ENCODE assay signal across 8 mouse cellular contexts in genomic region chrX:93831561-93832336, GRCm38 (mm10). TPM values are rescaled to one million over a fixed set of nuclear protein-coding genes. Genes with fewer than 3 reads are reported as not detected.
A peak's percentile ranks its signal among the peaks of the same experiment; 100 is the strongest.
DNase-seq lines count a peak whose midpoint lies in the region; ATAC-seq lines count a peak whose summit lies in the region.

Gene Pdk3 (minus strand): TSS chrX:93832201.

- peak within 1 kb of the TSS; percentile 65 for H3K4me3 ChIP-seq in forebrain, embryonic 10.5 days
- H3K4me3 ChIP-seq in heart, embryonic 15.5 days = peak within 1 kb of the TSS; percentile 66
- H3K4me3 ChIP-seq in liver, embryonic 15.5 days (replicated peaks) = peak within 1 kb of the TSS; percentile 73
- peak within 1 kb of the TSS; percentile 54 for H3K4me3 ChIP-seq in neural tube, embryonic 12.5 days

- H3K9ac ChIP-seq in heart, embryonic 15.5 days = peak within 1 kb of the TSS; percentile 72
- peak within 1 kb of the TSS; percentile 68 for H3K9ac ChIP-seq in liver, embryonic 15.5 days
- peak within 1 kb of the TSS; percentile 65 for H3K9ac ChIP-seq in neural tube, embryonic 12.5 days

- peak; percentile 91 for ATAC-seq in heart, embryonic 15.5 days (replicated peaks; ENCODE audit: insufficient number of reproducible peaks, insufficient read depth, low FRiP score, low read depth)
- peak; percentile 99 for ATAC-seq in liver, embryonic 15.5 days (ENCODE audit: insufficient read depth)
- peak; percentile 97 for ATAC-seq in neural tube, embryonic 12.5 days (ENCODE audit: low FRiP score, low read depth)

- H3K4me1 ChIP-seq in forebrain, embryonic 10.5 days = peaks cover 7% of the 10 kb centered on the region
- H3K4me1 ChIP-seq in heart, embryonic 15.5 days (replicated peaks) = no peaks in the 10 kb centered on the region
- peaks cover 16% of the 10 kb centered on the region; the same call in 1 of the 2 replicates for H3K4me1 ChIP-seq in liver, embryonic 15.5 days (replicated peaks)
- H3K4me1 ChIP-seq in neural tube, embryonic 12.5 days = no peaks in the 10 kb centered on the region

- 10% methylated on average over 68 of the region's 68 CpGs for WGBS in forebrain, embryonic 10.5 days
- WGBS in heart, embryonic 15.5 days = 16% methylated on average over 65 of the region's 68 CpGs
- WGBS in liver, embryonic 15.5 days (ENCODE audit: insufficient replicate concordance) = 19% methylated on average over 65 of the region's 68 CpGs
- 15% methylated on average over 66 of the region's 68 CpGs for WGBS in neural tube, embryonic 12.5 days

- H3K9me3 ChIP-seq in forebrain, embryonic 10.5 days = no peaks in the 10 kb centered on the region; the same call in 1 of the 2 replicates
- H3K9me3 ChIP-seq in heart, embryonic 15.5 days (replicated peaks) = no peaks in the 10 kb centered on the region
- H3K9me3 ChIP-seq in liver, embryonic 15.5 days (replicated peaks) = no peaks in the 10 kb centered on the region
- H3K9me3 ChIP-seq in neural tube, embryonic 12.5 days = no peaks in the 10 kb centered on the region

- H3K27ac ChIP-seq in forebrain, embryonic 10.5 days = peak within 1 kb of the TSS; percentile 92
- H3K27ac ChIP-seq in heart, embryonic 15.5 days = peak within 1 kb of the TSS; percentile 91
- H3K27ac ChIP-seq in liver, embryonic 15.5 days (replicated peaks) = peak within 1 kb of the TSS; percentile 77
- H3K27ac ChIP-seq in neural tube, embryonic 12.5 days = 0 out of 2 replicates have a peak within 1 kb of the TSS, but pooled peaks have one; percentile 37

- H3K36me3 ChIP-seq in forebrain, embryonic 10.5 days (replicated peaks) = no peaks in the 10 kb centered on the region
- H3K36me3 ChIP-seq in heart, embryonic 15.5 days = no peaks in the 10 kb centered on the region
- no peaks in the 10 kb centered on the region for H3K36me3 ChIP-seq in liver, embryonic 15.5 days (replicated peaks)
- H3K36me3 ChIP-seq in neural tube, embryonic 12.5 days = no peaks in the 10 kb centered on the region

- peak within 1 kb of the TSS; percentile 60 for H3K4me2 ChIP-seq in heart, embryonic 15.5 days
- H3K4me2 ChIP-seq in liver, embryonic 15.5 days = peak within 1 kb of the TSS; percentile 73
- H3K4me2 ChIP-seq in neural tube, embryonic 12.5 days (replicated peaks) = peak within 1 kb of the TSS; percentile 65

- peaks cover 12% of the 10 kb centered on the region for H3K27me3 ChIP-seq in forebrain, embryonic 10.5 days (ENCODE audit: poor library complexity, severe bottlenecking)
- H3K27me3 ChIP-seq in heart, embryonic 15.5 days = no peaks in the 10 kb centered on the region
- no peaks in the 10 kb centered on the region for H3K27me3 ChIP-seq in liver, embryonic 15.5 days
- H3K27me3 ChIP-seq in neural tube, embryonic 12.5 days (replicated peaks) = no peaks in the 10 kb centered on the region

- peak; percentile 56 to 60 for DNase-seq in CD8-positive naive resting alpha-beta T cell, adult 2 months (ENCODE audit: low read depth in 2 of 2, low spot score in 2 of 2)
- DNase-seq in c-Kit-positive CD71-negative TER-119-negative erythroid progenitor cells, embryonic 14.5 days (ENCODE audit: low read depth) = peak; percentile 47
- DNase-seq in forebrain, embryonic 10.5 days (ENCODE audit: extremely low spot score, low spot score) = peak; percentile 74
- peak; percentile 79 to 84 for DNase-seq in kidney, postnatal 36 days
- DNase-seq in telencephalon, adult 2 months (ENCODE audit: low read depth, low spot score) = peak; percentile 79

RNA-seq across cellular contexts. Expression of gene Pdk3, which starts in this region (rescaled TPM):
- 71.8 and 76.4 TPM in 2 replicates for polyA plus RNA-seq in forebrain, embryonic 10.5 days (2016; fragmentation: Nextera tagmentation; extraction: Ambion mirVana)
- 94.9 and 97.2 TPM in 2 replicates for polyA plus RNA-seq in heart, embryonic 15.5 days (2015; fragmentation: Nextera tagmentation; extraction: Ambion mirVana)
- polyA plus RNA-seq in liver, embryonic 15.5 days (2015; fragmentation: Nextera tagmentation; extraction: Ambion mirVana) = 29.6 and 32.1 TPM in 2 replicates
- 42.6 and 43.6 TPM in 2 replicates for polyA plus RNA-seq in neural tube, embryonic 12.5 days (2016; fragmentation: Nextera tagmentation; extraction: Ambion mirVana)

Comparison
In these comparisons a context has a peak if more than half of its experiments do, and no peak if none do; other contexts are left out.
1. Peak in every context shown above with its lines: DNase-seq, ATAC-seq, H3K4me3 ChIP-seq and H3K27ac ChIP-seq.
2. H3K27ac ChIP-seq: peak in every context shown above with its lines; median percentile 92 in forebrain, embryonic 10.5 days; 91 in heart, embryonic 15.5 days; 77 in liver, embryonic 15.5 days; 37 in neural tube, embryonic 12.5 days.